Mouse (Mus musculus): Measurements from ENCODE around the gene C87436.

The C87436 gene

DNA sequence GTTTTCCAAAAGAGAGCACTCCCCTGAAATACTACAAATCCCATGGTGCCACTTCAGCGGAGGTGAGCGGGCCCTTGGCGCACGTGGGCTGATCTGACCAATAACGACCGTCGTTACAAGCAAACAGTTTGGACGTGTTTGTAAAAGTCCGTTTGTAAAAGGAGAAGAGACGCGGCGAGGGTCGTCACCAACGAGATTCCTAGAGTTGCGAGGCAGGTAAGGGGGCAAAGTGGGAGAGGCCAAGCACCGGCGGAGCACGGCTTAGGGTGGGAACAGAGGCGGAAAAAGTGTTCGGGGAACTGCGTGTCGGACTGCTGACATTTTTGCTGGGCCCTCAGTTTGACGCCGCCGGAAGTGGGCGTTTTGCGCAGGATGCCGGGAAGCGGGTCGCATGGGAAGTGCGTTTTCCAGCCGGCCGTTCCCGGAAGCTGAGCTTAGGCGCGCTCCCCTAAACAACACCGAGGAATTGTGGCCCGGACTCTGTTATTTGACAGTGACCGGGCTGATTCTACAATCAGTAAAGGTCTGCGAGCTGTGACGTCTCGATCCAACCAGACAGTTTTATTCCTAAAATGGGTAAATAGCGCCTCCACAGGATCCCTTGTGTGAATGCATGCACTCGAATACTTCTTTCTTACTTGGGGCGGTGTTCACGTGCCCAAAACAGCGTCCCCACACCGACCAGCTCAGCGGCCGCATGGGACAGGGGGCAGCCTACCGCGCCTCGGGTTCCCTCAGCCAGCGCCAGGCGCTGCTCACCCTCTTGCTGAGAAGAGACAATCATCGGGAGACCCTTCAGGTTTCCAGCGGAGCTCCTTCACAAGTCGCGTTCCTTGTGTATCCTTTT is at the start of gene C87436:
Gene C87436, plus strand, starts transcription at position 103 of the 847 bp plus-strand sequence.
- peak; percentile 95 for DNase-seq

DNA sequence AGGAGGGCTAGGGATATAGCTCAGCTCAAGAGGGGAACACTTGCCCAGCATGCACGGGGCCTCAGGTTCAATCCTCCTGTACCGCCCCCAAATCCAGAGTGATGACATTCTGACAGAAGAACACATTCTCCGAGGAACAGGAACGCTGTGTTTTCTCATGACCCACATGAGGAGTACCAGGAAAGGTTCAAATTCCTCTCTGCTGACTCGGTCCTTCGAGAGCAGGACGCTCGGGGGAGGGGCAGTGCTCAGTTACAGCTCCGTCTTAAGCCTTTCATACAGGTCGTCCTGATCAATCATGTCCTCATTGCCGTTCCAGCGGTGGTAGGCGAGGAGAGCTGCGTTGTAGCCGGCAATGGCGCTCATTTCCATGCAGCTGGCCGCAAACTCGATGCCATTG is 49.7 kb upstream of the C87436 start:
- no peak for DNase-seq

DNA sequence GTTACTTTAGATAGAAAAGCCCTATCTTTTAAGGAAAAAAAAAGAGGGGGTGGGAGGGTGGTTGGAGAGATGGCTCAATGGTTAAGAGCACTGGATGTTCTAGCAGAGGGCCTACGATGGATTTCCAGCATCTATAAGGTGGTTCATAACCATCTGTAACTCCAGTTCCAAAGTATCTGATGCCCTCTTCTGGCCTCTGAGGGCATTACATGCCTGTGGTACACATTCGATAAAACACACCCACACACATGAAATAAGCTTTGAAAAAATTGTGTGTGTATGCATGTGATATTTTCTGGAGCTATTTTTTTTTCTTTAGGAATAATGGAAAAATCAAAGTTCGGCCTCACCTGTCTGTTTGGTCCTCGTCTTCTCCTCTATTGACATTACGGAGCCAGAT is 46.8 kb upstream of the C87436 start:
- DNase-seq = no peak

DNA sequence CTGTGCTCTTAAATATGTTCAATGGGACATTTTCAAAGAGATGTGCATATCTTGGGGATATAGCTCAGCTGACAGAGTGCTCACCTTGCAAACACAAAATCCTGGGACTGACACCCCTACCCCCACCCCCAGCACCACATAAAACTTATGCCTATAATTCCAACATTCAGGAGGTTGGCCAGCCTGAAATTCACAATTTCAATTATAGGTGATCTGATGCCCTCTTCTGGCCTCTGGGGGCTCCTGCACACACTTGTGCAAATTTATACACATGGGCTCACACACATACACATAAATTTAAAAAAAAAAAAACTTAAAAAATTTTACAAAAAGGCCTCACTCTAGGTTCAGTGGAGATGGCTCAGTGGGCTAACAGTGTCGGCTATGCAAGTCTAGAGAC is 45.0 kb upstream of the C87436 start:
- DNase-seq = no peak

DNA sequence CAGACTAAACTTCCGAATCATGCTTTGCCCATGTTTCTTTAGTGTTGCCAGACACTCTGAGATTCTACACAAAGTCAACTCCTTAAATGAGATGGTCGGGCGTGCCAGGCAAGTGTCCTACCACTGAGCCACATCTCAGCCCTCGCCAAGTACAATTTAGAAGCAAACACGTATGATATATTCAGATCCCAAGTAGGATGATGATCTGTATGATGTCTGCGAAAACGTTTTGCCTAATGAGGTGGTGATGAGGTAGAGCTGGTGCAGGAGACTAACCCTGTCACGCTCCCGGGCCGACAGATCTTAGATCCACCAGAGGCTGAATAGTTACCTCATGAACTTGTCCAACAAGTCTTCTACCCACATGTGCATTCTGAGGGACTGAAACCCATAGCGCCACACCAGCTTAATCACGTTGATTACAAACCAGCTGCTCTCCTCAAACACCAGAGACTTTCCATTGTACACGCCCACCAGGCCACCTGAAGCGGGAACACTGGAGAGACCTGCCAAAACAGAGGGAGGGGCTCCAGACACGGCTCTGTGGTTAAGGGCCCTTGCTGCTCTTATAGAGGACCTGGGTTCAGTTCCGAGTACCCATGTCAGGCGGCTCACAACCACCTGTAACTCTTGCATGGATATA is 44.0 kb upstream of the C87436 start:
- DNase-seq = no peak

DNA sequence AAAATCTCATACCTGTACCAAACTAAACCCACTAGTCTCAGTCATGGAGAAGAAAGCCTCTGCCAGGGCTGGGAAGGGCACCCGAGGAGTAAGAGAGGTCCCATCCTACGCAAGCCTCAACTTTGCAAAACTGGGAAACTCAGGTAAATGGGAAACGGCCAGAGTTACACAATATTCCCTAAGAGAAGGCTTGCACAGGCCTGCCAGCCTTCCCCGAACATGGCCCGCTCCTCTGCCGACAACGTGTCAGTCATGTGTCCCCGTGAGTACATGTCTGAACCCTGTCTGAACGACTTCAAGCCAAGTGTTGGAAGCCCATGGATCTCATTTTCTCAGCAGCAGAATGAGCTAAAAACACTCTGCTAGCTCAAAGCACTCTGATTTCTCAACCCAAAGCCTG is 43.2 kb upstream of the C87436 start:
- DNase-seq = no peak

DNA sequence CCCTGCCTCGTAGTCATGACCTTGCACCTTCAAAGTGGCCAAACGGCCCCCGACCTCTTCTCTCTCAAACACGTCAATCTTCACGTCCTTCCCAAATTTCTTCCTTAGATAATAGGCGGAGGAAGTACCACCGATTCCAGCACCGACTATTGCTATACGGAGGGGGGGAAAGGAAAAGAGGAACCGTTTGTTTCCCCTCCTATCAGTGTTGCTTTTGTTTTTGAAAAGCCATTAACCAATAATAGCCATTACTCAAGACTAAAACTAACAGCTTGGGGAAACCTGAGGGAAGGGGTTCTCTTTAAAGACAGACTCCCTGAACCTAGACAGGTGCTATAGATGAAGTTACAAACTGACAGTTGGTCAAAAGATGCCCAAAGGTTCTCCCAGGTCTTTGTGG is 42.2 kb upstream of the C87436 start:
- no peak for DNase-seq

DNA sequence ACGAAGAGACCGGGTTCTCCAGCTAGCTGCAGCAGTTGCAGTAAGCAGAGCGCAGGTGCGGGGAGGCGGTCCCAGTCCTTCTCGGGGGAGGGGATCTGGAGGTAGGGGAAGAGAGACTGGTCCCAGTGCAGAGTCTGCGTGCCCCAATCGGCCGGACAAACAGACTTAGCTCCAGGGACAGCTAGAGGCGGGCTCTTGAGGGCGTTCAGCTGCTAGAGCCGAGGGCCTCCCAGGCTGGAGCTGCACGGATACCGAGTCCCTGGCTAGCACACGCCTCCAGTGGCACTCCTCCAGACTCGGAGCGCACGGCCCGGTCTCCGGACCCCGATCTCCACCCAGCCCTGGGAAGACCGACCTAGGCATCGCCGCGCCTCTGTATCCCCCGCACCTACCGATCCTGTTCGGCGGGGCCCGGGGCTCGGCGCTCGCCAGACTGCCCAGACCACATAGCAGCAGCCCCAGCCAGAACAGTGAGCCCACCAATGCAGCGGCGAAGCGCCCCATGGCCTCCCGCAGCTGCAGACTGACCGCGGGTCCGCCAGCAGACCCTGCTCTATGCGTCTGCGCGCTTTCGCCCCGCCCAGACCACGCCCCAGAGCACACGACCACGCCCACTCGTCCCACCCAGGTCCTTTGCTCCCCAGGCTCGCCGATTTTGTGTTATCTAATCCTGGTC is 41.5 kb upstream of the C87436 start, which contains the start of gene Pcyox1:
Gene Pcyox1, minus strand, starts transcription at position 574 of the 676 bp plus-strand sequence.
- DNase-seq = peak; percentile 90

DNA sequence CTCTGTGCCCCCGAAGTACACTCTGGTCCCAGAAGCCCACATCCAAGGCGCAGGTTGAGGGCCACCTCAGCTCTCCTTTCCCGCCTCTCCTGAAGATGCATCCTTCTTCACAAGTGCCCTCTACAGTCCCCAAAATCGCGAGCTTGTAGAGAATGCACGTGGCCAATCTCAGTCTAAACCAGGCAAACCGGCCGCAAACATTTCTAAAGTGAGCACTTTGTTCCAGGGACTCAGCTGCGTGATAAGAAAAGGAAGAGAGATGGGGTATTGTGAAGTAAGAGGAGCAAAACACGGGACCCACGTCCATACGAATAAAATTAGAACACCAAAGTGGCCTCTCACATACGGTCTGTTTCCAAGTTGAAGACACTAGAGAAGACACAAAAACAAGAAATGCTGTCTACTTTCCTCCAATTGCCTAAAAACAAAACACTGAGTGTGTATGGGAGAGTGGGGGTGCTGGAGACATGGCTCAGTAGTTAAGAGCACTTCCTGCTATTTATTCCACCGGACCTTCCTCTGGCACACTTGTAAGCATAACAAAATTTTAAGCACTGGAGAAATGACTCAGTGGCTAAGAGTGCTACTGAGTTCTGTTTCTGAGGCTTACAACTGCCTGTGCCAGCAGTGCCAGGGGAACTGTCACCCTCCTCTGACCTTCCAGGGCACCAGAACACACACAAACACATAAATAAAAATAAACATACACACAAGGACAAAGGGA is 40.8 kb upstream of the C87436 start:
- peak; percentile 12 for DNase-seq

DNA sequence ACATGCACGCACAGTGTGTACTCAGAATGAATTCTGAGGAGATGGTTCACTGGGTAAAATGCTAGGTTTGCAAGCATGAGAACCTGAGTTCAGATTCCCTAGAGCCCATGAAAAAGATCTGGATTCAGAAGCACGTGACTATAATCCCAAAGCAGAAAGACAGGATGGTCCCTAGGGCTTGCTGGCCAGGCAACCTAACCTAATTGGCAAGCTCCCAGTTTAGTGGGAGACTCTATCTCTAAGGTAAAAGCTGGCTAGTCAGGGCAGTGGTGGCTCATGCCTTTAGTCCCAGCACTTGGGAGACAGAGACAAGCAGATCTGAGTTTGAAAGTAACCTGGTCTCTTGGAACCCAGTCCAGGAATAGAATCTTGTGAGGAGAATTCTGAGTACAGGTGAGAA is 39.2 kb upstream of the C87436 start:
- DNase-seq = no peak

DNA sequence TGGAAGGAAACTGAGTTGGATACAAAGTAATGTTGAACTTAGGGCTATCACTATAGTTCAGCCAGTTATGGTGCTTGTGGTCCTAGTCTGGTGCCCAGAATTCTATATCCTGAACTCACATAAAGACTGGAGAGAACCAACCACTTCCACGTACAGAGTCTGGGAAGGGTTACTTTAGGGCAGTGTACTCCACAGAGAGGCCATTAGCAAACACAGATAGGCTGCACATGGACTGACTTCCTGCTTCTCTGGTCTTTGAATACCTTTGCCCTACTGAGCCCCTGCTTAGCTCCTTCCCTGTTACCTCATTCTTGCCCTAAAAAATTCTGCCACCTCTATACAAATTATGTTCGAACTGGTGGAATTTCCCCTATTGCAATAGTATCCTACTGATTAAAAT is 38.2 kb upstream of the C87436 start:
- no peak for DNase-seq

DNA sequence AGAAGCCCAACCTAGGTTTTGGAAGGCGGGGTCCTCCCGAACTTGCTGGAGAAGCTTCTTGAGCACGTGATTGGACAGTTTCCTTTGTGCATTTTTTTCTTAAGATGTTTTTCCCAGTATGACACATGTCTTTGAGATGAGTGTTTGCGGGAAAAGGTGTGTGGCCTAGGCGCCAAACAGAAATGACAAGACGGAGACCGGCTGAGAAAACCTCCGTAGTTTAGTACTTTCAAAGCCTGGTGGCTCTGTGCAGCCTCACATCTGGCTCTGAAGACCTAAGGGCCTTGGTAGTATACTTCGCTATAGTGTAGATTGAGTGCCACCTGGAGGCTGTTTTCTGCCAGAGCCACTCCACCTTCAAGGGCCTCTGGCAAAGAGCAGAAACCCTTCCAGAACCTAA is 37.2 kb upstream of the C87436 start:
- DNase-seq = peak; percentile 85

DNA sequence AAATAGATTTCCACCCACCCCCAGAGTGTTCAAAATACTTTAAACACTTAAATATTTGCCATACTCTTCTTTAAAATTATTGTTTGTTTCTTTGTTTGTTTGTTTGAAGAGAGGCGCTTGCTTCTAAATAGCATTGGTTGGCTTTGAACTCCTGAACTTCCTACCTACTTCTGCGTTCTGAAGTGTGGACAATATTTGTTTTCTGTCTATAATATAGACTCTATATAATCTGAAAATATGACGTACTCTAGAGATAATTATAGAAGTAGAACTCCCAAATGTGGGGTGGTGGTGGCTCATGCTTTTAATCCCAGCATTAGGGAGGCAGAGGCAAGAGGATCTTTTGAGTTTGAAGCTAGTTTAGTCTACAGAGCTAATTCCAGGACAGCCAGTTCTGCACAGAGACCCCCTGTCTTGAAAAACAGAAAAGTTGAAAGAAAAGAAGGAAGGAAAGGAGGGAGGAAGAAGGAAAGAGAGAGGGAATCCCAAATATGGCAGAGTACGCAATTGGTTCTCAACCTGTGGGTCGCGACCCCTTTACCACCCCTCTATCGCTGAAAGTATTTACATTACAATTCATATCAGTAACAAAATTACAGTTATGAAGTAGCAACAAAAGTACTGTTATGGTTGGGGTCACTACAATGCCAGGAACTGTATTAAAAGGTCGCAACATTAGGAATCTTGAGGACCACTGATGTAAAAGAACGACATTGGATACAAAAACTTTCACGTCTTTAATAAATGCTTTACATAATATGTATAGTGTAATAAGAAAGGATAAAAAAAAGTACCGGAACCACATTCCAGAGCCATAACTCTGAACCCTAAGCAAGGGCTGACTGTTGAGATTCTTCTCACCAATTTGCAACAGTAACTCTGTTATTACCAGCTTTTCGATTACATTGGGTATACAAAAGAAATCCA is 35.2 kb upstream of the C87436 start:
- no peak for DNase-seq

DNA sequence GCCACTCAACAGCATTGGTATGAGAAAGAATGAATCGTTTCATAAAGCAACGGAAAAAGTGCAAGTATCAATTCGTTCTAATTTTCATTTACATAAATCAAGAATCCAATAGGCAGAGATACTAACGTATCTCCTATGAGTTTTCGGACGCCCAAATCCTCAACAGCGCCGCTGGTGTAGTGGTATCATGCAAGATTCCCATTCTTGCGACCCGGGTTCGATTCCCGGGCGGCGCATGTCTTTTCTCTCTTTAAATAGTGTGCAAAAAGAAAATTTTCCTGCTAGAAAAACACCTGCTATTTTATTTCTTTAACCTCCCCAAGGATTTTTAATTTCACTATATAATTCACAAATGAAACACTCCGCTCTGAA is 34.5 kb upstream of the C87436 start:
- DNase-seq = peak; percentile 87

DNA sequence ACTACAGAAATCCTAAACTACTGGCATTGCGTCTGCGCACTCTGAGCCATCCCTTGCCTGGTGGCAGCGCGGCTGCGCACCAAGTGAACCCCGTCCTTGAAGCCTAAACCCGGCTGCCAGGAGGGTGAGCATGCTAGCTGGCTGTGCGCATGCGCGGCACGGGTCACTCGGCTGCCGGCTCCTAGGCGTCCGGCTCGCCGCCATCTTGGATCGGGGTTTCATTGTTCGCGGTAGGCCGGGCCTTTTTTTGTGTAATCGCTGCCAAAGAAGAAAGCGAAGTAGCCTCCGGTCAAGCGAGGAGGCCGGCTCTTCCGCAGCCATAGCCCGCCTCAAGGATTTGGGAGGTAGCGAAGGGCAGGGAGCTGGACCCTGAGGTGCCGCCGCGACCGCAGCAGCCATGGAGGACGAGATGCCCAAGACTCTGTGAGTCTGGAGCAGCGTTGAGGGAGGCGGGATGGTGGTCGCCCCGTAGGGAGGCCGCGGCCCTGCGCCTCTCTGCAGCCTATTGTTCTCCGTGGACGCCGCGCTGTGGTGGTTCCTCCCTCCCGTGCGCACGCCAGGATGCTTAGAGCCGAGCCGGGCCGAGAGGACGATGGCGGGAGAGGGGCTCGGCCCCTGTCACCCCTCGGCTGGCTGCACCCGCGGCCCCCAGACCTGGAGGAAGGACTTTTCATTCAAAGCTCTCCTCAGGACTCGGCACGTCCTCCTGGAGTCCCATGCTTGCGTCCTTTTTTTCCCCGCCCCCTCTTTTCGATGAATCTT is 33.9 kb upstream of the C87436 start, which contains the start of gene Tia1:
Gene Tia1, plus strand, starts transcription at position 120 of the 762 bp plus-strand sequence.
- DNase-seq = peak; percentile 97

DNA sequence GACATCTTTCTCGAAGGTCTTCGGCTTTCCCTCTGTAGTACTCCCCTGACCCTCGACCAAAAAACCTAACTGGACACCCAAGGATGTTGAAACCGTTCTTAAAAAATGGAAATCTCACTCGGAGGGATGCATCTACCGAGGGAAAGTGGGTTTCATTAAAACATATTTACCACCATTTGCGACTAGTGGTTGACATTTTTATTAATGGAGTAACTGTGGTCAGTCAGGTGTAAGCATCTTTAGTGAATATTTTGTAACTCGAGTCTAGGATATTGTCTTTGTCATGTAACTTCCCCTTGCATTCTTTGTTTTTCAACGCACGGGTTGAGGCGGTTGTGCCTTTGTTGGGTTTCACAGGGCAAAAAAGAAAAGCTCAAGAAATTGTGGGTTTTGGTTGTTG is 33.2 kb upstream of the C87436 start:
- no peak for DNase-seq

DNA sequence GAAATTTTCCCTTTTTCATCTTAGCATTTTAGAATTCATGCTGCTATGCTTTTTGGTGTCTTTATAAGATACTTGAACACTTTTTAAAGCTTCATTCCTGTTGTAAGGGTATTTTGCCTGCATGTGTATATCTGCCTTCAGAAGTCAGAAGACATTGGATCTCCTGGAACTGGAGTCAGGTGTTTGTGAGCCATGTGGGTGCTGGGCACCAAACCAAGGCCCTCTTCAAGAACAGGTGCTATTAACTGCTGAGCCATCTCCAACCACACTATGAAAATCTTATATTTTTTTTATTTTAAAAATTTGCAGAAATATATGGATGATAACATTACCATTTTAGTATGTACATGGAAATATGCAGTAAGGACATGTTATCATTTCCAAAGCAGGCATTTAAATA is 31.9 kb upstream of the C87436 start:
- no peak for DNase-seq

DNA sequence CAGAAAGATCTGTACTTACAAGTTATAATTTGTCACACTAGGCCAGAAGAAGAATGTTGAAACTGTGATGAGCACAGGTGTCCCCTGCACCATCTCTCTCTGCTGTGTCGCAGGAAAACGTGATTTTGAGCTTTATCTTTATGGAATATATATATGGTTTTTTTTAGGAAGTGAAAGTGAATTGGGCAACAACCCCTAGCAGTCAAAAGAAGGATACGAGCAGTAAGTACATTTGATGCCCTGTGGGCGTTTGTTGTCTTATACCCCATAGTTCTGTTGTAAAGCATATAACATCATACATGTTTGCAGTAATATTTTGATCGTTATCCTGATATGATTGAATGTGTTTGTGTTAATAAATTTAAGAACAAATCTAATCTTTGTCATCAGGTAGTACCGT is 19.5 kb upstream of the C87436 start:
- no peak for DNase-seq

DNA sequence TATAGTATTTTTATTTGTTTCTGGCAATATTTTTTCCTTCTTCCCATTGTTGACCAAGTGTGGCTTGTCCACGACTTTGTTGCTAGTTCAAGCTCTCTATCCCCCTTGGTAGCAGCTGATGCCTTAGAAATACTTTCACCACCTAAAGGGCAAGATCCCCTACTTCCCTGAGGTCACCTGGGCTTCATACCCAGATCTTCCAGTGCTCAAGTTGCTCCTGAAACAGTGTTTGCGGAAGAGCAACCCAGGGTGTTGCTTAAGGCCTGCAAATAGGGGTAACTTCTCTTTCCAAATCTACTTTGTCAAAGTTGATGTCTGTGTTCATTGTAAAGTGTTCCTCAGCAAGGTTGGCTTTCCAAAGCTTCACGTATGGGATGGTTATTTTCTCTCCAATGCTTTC is 18.9 kb upstream of the C87436 start:
- DNase-seq = no peak

DNA sequence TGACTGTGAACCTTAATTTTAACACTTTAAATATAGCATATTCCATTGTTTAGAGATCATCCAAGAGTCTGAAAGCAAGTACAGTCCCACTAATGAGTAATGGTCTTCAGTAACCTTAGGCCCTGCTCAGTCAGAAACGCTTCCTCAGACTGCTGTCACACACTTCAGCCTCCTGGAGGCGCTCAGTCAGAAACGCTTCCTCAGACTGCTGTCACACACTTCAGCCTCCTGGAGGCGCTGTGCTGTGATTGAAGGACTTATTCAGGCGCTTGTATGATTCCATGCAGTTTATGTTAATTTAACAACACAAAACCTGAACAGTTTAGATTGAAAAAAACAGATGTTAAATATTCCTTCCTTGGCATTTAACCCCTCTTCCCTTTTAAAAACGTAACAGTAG is 17.7 kb upstream of the C87436 start:
- no peak for DNase-seq

DNA sequence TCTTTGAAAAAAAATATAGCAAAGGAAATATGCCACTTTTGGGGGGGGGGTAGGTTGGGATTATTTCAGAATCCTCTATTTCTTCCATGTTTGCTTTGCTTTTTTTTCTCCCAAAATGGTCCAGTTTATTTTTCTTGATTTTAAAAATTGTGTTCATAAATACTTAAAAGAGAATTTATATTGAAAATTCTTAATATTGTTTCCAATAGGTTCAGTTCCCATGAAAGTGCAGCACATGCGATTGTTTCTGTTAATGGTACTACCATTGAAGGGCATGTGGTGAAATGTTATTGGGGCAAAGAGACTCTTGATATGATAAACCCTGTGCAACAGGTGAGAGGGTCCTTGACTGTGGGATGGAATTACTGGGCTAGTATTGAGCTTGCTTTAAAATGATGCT is 11.8 kb upstream of the C87436 start, which contains the start of gene Gm44790:
Gene Gm44790, plus strand, starts transcription at position 301 of the 400 bp plus-strand sequence.
- no peak for DNase-seq
